ENCODE assay signal across 17 mouse cellular contexts in genomic region chr16:92359229-92359628, GRCm38 (mm10). TPM values are rescaled to one million over a fixed set of nuclear protein-coding genes. Genes with fewer than 3 reads are reported as not detected.
DNase-seq lines count a peak whose midpoint lies in the region; ATAC-seq and TF ChIP-seq lines count a peak whose summit lies in the region.
"Had no signal": no experiment of that assay in that cellular context is flagged by ENCODE, and none has a peak within 500 bp of the region (broad histone marks: within the 10 kb centered on the region; RNA-seq: fewer than 3 reads in every experiment).

TSS of gene Kcne1 (minus strand) at chr16:92359468.

- H3K27me3 ChIP-seq in forebrain, embryonic 10.5 days (ENCODE audit: poor library complexity, severe bottlenecking), result peaks cover 45% of the 10 kb centered on the region
- H3K27me3 ChIP-seq in forebrain, embryonic 12.5 days, result peaks cover 15% of the 10 kb centered on the region; the same call in 1 of the 2 replicates
- no peaks in the 10 kb centered on the region for H3K27me3 ChIP-seq in kidney, postnatal 0 days (ENCODE audit: insufficient read depth, low read length)
- H3K27me3 ChIP-seq in E14TG2a.4 (ENCODE audit: insufficient read depth, low read length), result peaks cover 44% of the 10 kb centered on the region
- H3K27me3 ChIP-seq: forebrain, embryonic 13.5 days had no signal

- no peak for ATAC-seq in forebrain, embryonic 12.5 days (ENCODE audit: low FRiP score)
- ATAC-seq in kidney, postnatal 0 days (replicated peaks; ENCODE audit: low FRiP score, low read depth), result peak; percentile 52; the same call in 1 of the 2 replicates
- ATAC-seq in megakaryocyte-erythroid progenitor cell, adult 5-6 weeks (replicated peaks; ENCODE audit: low FRiP score, low TSS enrichment, poor library complexity, severe bottlenecking), result no peak
- ATAC-seq in frontal cortex, adult (ENCODE audit: low TSS enrichment), result no peak

- H3K4me3 ChIP-seq in forebrain, embryonic 10.5 days, result 0 out of 2 replicates have a peak within 1 kb of the TSS, but pooled peaks have one; percentile 9
- no peak within 1 kb of the TSS for H3K4me3 ChIP-seq in forebrain, embryonic 12.5 days (replicated peaks)
- H3K4me3 ChIP-seq in kidney, postnatal 0 days (replicated peaks; ENCODE audit: low read depth, low read length), result no peak within 1 kb of the TSS
- H3K4me3 ChIP-seq in E14TG2a.4 (replicated peaks; ENCODE audit: low read length), result peak within 1 kb of the TSS; percentile 35; the same call in 1 of the 2 replicates
- H3K4me3 ChIP-seq: forebrain, embryonic 13.5 days; limb, embryonic 15.5 days had no signal

- DNase-seq in forebrain, embryonic 10.5 days (ENCODE audit: extremely low spot score, low spot score), result no peak
- no peak for DNase-seq in kidney, postnatal 0 days (ENCODE audit: low spot score)
- DNase-seq in kidney, postnatal 14 days, result no peak
- DNase-seq in heart, postnatal 14 days, result no peak
- DNase-seq: adrenal gland, postnatal 36 days; cerebellum, adult 11 months; gastrocnemius, postnatal 25 days; right cerebral cortex, postnatal 4 days had no signal

- peaks cover 34% of the 10 kb centered on the region for H3K4me1 ChIP-seq in forebrain, embryonic 10.5 days
- H3K4me1 ChIP-seq in forebrain, embryonic 12.5 days, result peaks cover 12% of the 10 kb centered on the region
- peaks cover 7% of the 10 kb centered on the region; the same call in 1 of the 2 replicates for H3K4me1 ChIP-seq in kidney, postnatal 0 days (replicated peaks; ENCODE audit: insufficient read depth, low read length)
- H3K4me1 ChIP-seq in E14TG2a.4 (replicated peaks; ENCODE audit: low read depth, low read length), result peaks cover 20% of the 10 kb centered on the region

- WGBS in forebrain, embryonic 10.5 days, result 55% methylated on average over 9 of the region's 9 CpGs
- 63% methylated on average over 9 of the region's 9 CpGs for WGBS in forebrain, embryonic 12.5 days
- 47% methylated on average over 9 of the region's 9 CpGs for WGBS in kidney, postnatal 0 days

- no peaks in the 10 kb centered on the region for H3K36me3 ChIP-seq in forebrain, embryonic 10.5 days (replicated peaks)
- no peaks in the 10 kb centered on the region for H3K36me3 ChIP-seq in forebrain, embryonic 12.5 days (replicated peaks)
- H3K36me3 ChIP-seq in kidney, postnatal 0 days (ENCODE audit: insufficient read depth, low read length), result no peaks in the 10 kb centered on the region
- no peaks in the 10 kb centered on the region for H3K36me3 ChIP-seq in E14TG2a.4 (ENCODE audit: insufficient read depth, low read length)
- H3K36me3 ChIP-seq: limb, embryonic 15.5 days had no signal

- H3K9ac ChIP-seq in forebrain, embryonic 12.5 days, result no peak within 1 kb of the TSS
- no peak within 1 kb of the TSS for H3K9ac ChIP-seq in kidney, postnatal 0 days (ENCODE audit: low read depth, low read length)
- H3K9ac ChIP-seq: forebrain, embryonic 13.5 days; limb, embryonic 15.5 days had no signal

- intact Hi-C loops in heart, postnatal 14 days (cut with DNase I), result no loop called here

- H3K27ac ChIP-seq in forebrain, embryonic 10.5 days, result peak within 1 kb of the TSS; percentile 27; the same call in 1 of the 2 replicates
- no peak within 1 kb of the TSS for H3K27ac ChIP-seq in forebrain, embryonic 12.5 days
- peak within 1 kb of the TSS; percentile 32; the same call in 1 of the 2 replicates for H3K27ac ChIP-seq in kidney, postnatal 0 days
- H3K27ac ChIP-seq: forebrain, embryonic 13.5 days; limb, embryonic 15.5 days had no signal

- H3K9me3 ChIP-seq in forebrain, embryonic 10.5 days, result no peaks in the 10 kb centered on the region
- H3K9me3 ChIP-seq in forebrain, embryonic 12.5 days, result no peaks in the 10 kb centered on the region
- H3K9me3 ChIP-seq in kidney, postnatal 0 days (replicated peaks; ENCODE audit: low read length), result no peaks in the 10 kb centered on the region
- H3K9me3 ChIP-seq in E14TG2a.4 (ENCODE audit: low read length), result no peaks in the 10 kb centered on the region
- H3K9me3 ChIP-seq: forebrain, embryonic 13.5 days; limb, embryonic 15.5 days had no signal

- no peak within 1 kb of the TSS for H3K4me2 ChIP-seq in forebrain, embryonic 12.5 days
- no peak within 1 kb of the TSS for H3K4me2 ChIP-seq in kidney, postnatal 0 days (ENCODE audit: low read length)
- H3K4me2 ChIP-seq: forebrain, embryonic 13.5 days; limb, embryonic 15.5 days had no signal

- TF ChIP-seq CTCF in kidney, postnatal 0 days (IDR thresholded peaks at IDR 0.05; ENCODE audit: low read depth), result no peak
- no peak for TF ChIP-seq CTCF in E14TG2a.4 (conservative IDR thresholded peaks at IDR 0.05; ENCODE audit: low read length)

RNA-seq across cellular contexts. Expression of gene Kcne1, which starts in this region (rescaled TPM):
- polyA plus RNA-seq in forebrain, embryonic 10.5 days (2016; fragmentation: Nextera tagmentation; extraction: Ambion mirVana), result 0.12 and 0.41 TPM in 2 replicates
- 0.26 TPM in 1 of 2 replicates, not detected in the other for polyA plus RNA-seq in forebrain, embryonic 12.5 days (2016; fragmentation: Nextera tagmentation; extraction: Ambion mirVana)
- polyA plus RNA-seq in kidney, postnatal 0 days (2015; fragmentation: Nextera tagmentation; extraction: Ambion mirVana), result 12.2 and 13.1 TPM in 2 replicates
- total RNA-seq in heart, postnatal 14 days (2021), result 100 to 1,000 TPM; 171 to 231 TPM
- total RNA-seq in megakaryocyte-erythroid progenitor cell, adult 5-6 weeks (2014; fragmentation: Nextera tagmentation), result not detected in 2 replicates
- not detected in 2 replicates for total RNA-seq in megakaryocyte-erythroid progenitor cell, adult 5-6 weeks (2017)
- total RNA-seq: adrenal gland, postnatal 36 days; ES-E14; gastrocnemius, postnatal 25 days; layer of hippocampus, postnatal 10 days; monocyte, adult 5-6 weeks had no signal
- polyA plus RNA-seq: forebrain, embryonic 13.5 days had no signal

Comparison
In these comparisons a context has a peak if more than half of its experiments do, and no peak if none do; other contexts are left out.
1. RNA of gene Kcne1 (total RNA-seq): 171 to 231 TPM in heart, postnatal 14 days; not detected in megakaryocyte-erythroid progenitor cell, adult 5-6 weeks; every median in the first group is over 100 times any median in the second.
2. H3K4me3 ChIP-seq: peak in forebrain, embryonic 10.5 days (single experiment) and E14TG2a.4 (single experiment); none in forebrain, embryonic 12.5 days (single experiment) and kidney, postnatal 0 days (single experiment).